Mouse (Mus musculus): ENCODE data around the gene Slc27a1. TPM values are rescaled to one million over a fixed set of nuclear protein-coding genes. Genes with fewer than 3 reads are reported as not detected.
A peak's percentile ranks its signal among the peaks of the same experiment; 100 is the strongest.

Slc27a1 gene
- total and polyA plus RNA-seq, 2 experiments from 2014 or later, result 68.5 to 178 TPM

DNA sequence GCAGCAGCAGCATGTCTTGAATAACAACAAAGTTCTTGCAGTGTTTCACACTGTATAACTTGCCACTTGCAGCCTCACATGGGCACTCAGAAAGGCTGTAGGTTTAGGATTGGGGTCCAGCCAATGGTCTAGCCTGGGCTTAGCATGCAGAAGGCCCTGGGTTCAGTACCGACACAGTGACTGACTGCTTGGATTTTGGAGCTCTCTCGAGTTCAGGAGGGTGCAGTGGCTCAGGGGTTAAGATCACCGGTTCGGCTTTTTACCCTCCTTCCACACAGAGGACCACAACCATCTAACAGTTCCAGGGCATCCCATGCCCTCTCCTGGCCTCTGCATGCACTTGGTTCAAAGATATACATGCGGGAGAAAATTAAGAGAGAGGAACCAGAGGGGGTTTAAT is 22.3 kb downstream of the Slc27a1 start:
- H3K27me3 ChIP-seq (ENCODE audit: control insufficient read depth, insufficient read depth, low read length), result no peaks in the 10 kb centered on the region
- DNase-seq (ENCODE audit: low spot score) (no peak), ATAC-seq (ENCODE audit: insufficient read depth, low read depth) (no peak)
- WGBS, result 26% methylated on average over 5 of the region's 5 CpGs
- H3K4me2 ChIP-seq (ENCODE audit: low read depth, low read length), result peak overlapping the region; percentile 89
- H3K36me3 ChIP-seq (replicated peaks; ENCODE audit: control insufficient read depth, insufficient read depth, low read length), result peaks cover 3% of the 10 kb centered on the region
- no peaks in the 10 kb centered on the region for H3K9me3 ChIP-seq (replicated peaks; ENCODE audit: control insufficient read depth, low read length)
- peak overlapping the region; percentile 98 for H3K27ac ChIP-seq (ENCODE audit: low read depth)
- H3K4me3 ChIP-seq (ENCODE audit: low read depth, low read length), result peak overlapping the region; percentile 74
- peak overlapping the region; percentile 82 for H3K9ac ChIP-seq (replicated peaks; ENCODE audit: low read depth, low read length)
- TF ChIP-seq CTCF (IDR thresholded peaks at IDR 0.05; ENCODE audit: low read depth), result no peak
- TF ChIP-seq EP300 (IDR thresholded peaks at IDR 0.05; ENCODE audit: low read depth), result no peak
- peaks cover 18% of the 10 kb centered on the region for H3K4me1 ChIP-seq (ENCODE audit: control insufficient read depth, insufficient read depth)

DNA sequence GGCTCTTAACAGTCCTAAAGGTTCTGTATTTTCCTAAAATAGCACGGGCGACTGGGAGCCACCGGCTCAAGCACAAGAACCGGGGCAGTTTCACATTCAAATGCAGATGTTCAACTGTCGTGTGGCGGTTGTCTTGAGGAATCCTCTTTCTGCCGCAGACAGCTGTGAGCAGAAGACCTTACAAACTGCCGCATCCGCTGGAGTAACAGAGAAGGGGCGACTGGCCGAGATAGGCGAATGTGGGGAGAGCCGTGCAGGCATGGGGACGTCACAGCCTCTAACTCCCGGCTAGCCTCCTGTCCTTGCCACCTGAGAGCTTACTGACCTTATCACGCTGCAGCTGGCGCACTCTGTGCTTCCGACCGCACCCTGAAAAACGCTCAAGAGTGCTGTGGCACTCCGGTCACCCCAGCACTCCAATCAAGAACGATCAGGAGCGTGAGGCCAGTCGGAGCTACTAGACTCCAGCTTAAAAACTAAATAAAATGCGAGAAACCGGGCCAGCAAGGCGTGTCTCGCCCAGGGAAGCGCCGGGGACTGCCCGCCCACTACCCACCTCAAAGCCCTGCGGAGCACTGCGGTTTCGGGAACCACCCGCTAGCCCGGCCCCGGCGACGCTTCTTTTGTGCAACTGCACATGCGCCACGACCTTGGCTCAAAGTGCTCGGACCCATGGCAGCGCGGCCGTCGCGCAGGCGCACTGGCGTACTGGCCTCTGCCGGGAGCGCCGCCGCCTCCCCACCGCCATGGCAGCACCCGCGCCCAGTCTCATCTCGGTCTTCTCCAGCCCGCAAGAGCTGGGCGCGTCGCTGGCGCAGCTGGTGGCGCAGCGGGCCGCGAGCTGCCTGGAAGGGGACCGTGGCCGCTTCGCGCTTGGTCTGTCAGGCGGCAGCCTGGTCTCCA is 23.0 kb downstream of the Slc27a1 start, which contains the start of gene Pgls:
Gene Pgls (plus strand): TSS at position 706 of the 903 bp plus-strand sequence.
- DNase-seq (ENCODE audit: low spot score), result peak; percentile 92

DNA sequence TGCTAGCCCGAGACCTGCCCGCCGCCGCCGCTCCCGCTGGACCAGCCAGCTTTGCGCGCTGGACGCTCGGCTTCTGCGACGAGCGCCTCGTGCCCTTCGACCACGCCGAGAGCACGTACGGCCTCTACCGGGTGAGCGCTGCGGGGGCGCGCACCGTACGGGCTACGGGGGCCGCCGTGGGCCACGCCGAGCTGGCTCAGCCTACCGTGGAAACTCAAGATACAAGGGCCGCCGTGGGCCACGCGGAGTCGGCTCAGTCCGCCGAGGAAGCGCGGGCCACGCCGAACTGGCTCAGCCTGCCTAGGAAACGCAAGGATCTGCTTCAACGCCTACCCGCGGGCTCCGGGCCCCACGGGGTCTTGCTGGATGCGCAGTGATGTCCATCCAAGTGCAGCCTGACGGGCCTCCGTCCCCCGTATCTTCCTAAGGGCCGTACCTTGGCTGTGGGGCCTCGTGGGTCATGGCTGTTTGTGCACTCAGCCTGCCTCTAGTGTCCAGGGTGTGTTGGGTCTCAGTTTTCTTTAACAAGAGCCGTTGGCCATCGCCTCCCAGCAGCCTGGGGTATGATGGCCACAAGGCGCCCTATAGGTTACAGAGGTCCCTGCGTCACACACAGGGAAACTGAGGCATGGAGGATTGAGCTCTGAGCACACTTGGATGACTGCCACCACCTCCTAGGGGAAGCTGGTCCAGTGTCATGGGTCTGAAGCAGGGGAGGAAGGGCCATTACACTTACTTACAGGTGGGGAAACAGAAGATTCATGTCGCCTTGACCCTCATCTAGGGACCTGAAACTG is 23.9 kb downstream of the Slc27a1 start:
- Histone ChIP-seq H3K4me1 (ENCODE audit: control insufficient read depth, insufficient read depth) (peaks cover 18% of the 10 kb centered on the region), H3K9ac (replicated peaks; ENCODE audit: low read depth, low read length) (peak overlapping the region; percentile 82), H3K9me3 (replicated peaks; ENCODE audit: control insufficient read depth, low read length) (no peaks in the 10 kb centered on the region), H3K4me3 (ENCODE audit: low read depth, low read length) (peak overlapping the region; percentile 74), H3K36me3 (replicated peaks; ENCODE audit: control insufficient read depth, insufficient read depth, low read length) (no peaks in the 10 kb centered on the region), H3K27ac (ENCODE audit: low read depth) (peak overlapping the region; percentile 98), H3K4me2 (ENCODE audit: low read depth, low read length) (peak overlapping the region; percentile 89), H3K27me3 (ENCODE audit: control insufficient read depth, insufficient read depth, low read length) (no peaks in the 10 kb centered on the region)
- 4% methylated on average over 60 of the region's 60 CpGs for WGBS
- peak; percentile 63 for DNase-seq (ENCODE audit: low spot score)
- ATAC-seq (ENCODE audit: insufficient read depth, low read depth), result peak; percentile 81
- TF ChIP-seq EP300 (IDR thresholded peaks at IDR 0.05; ENCODE audit: low read depth), result no peak
- 0 out of 2 replicates have a peak, but pooled peaks have one; percentile 6 for TF ChIP-seq CTCF (IDR thresholded peaks at IDR 0.05; ENCODE audit: low read depth)

More for the DNA sequence above, 23.0 kb downstream of the Slc27a1 start, which contains the start of gene Pgls:
- Histone ChIP-seq H3K36me3 (replicated peaks; ENCODE audit: control insufficient read depth, insufficient read depth, low read length) (no peaks in the 10 kb centered on the region), H3K9ac (replicated peaks; ENCODE audit: low read depth, low read length) (peak within 1 kb of the TSS; percentile 82), H3K27ac (ENCODE audit: low read depth) (peak within 1 kb of the TSS; percentile 98), H3K4me1 (ENCODE audit: control insufficient read depth, insufficient read depth) (peaks cover 18% of the 10 kb centered on the region), H3K4me2 (ENCODE audit: low read depth, low read length) (peak within 1 kb of the TSS; percentile 89), H3K9me3 (replicated peaks; ENCODE audit: control insufficient read depth, low read length) (no peaks in the 10 kb centered on the region), H3K27me3 (ENCODE audit: control insufficient read depth, insufficient read depth, low read length) (no peaks in the 10 kb centered on the region), H3K4me3 (ENCODE audit: low read depth, low read length) (peak within 1 kb of the TSS; percentile 74)
- peak; percentile 86 for ATAC-seq (ENCODE audit: insufficient read depth, low read depth)
- no peak; the same call in 1 of the 2 replicates for TF ChIP-seq EP300 (IDR thresholded peaks at IDR 0.05; ENCODE audit: low read depth)
- no peak for TF ChIP-seq CTCF (IDR thresholded peaks at IDR 0.05; ENCODE audit: low read depth)
- under 1% methylated on average over 69 of the region's 71 CpGs for WGBS

DNA sequence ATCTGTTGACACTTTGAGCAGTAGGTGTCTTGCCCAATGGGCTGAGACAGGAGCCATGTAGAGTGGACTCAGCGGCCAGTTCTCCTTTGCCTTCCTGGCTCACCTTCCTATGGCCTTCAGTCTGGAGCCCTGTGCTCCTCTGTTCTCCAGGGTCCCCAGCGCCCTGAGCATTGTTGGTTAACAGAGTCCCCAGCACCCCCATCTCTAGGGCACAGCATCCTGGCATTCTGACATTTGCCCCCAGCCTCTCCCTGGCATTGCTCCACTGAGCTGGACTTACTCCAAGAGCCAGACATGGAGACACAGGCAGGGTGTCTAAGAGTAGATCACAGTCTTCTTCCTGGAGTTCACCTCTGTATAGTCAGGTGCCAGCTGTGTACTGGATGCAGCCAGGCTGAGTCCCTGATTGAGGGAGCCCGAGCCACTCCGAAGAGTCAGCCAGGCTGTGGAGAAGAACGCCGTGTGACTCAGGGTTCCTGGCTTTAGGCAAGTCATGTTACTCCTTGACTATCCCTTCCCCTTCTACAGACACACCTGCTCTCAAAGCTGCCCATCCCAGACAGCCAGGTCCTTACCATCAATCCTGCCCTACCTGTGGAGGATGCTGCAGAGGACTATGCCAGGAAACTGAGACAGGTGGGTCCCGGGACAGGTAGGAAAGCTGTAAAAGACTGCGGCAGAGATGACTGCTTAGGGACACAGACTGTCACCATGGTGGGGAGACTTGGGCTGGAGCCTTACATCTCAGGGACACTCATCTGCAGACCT is 25.1 kb downstream of the Slc27a1 start:
- Histone ChIP-seq H3K27ac (ENCODE audit: low read depth) (no peak overlapping the region), H3K4me1 (ENCODE audit: control insufficient read depth, insufficient read depth) (peaks cover 18% of the 10 kb centered on the region), H3K4me3 (ENCODE audit: low read depth, low read length) (no peak overlapping the region), H3K4me2 (ENCODE audit: low read depth, low read length) (no peak overlapping the region), H3K9ac (replicated peaks; ENCODE audit: low read depth, low read length) (no peak overlapping the region), H3K36me3 (replicated peaks; ENCODE audit: control insufficient read depth, insufficient read depth, low read length) (no peaks in the 10 kb centered on the region), H3K9me3 (replicated peaks; ENCODE audit: control insufficient read depth, low read length) (no peaks in the 10 kb centered on the region), H3K27me3 (ENCODE audit: control insufficient read depth, insufficient read depth, low read length) (no peaks in the 10 kb centered on the region)
- ATAC-seq (ENCODE audit: insufficient read depth, low read depth) (no peak), DNase-seq (ENCODE audit: low spot score) (no peak)
- TF ChIP-seq CTCF (IDR thresholded peaks at IDR 0.05; ENCODE audit: low read depth) (no peak), EP300 (IDR thresholded peaks at IDR 0.05; ENCODE audit: low read depth) (no peak)
- 91% methylated on average over 8 of the region's 8 CpGs for WGBS

DNA sequence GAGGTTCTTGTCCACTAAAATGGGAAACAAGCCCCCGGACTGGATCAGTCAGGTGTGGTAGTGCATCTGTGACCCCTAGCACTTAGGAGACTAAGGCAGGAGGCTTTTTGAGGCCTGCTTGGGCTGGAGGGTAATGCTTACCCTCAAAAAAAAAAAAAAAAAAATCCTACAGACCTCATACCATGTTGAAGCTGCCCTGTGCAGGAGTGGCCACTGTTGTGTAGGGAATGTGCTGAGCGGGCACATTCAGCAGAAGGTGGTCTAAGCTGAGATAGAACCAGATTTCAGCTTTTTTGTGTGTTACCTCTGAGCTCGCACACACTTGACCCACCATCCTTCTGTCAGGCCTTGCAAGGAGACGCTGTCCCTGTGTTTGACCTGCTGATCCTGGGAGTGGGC is 25.6 kb downstream of the Slc27a1 start:
- no peak overlapping the region for H3K9ac ChIP-seq (replicated peaks; ENCODE audit: low read depth, low read length)
- 93% methylated on average over 4 of the region's 4 CpGs for WGBS
- DNase-seq (ENCODE audit: low spot score), result no peak
- ATAC-seq (ENCODE audit: insufficient read depth, low read depth), result no peak
- H3K9me3 ChIP-seq (replicated peaks; ENCODE audit: control insufficient read depth, low read length), result no peaks in the 10 kb centered on the region
- no peak overlapping the region for H3K4me3 ChIP-seq (ENCODE audit: low read depth, low read length)
- no peak overlapping the region for H3K4me2 ChIP-seq (ENCODE audit: low read depth, low read length)
- H3K27me3 ChIP-seq (ENCODE audit: control insufficient read depth, insufficient read depth, low read length), result no peaks in the 10 kb centered on the region
- peaks cover 18% of the 10 kb centered on the region for H3K4me1 ChIP-seq (ENCODE audit: control insufficient read depth, insufficient read depth)
- no peaks in the 10 kb centered on the region for H3K36me3 ChIP-seq (replicated peaks; ENCODE audit: control insufficient read depth, insufficient read depth, low read length)
- no peak for TF ChIP-seq CTCF (IDR thresholded peaks at IDR 0.05; ENCODE audit: low read depth)
- no peak for TF ChIP-seq EP300 (IDR thresholded peaks at IDR 0.05; ENCODE audit: low read depth)
- H3K27ac ChIP-seq (ENCODE audit: low read depth), result no peak overlapping the region

Measured in heart, postnatal 0 days (tissue).